Mouse (Mus musculus) spleen, adult 2 months (tissue): ENCODE data around the gene Wfdc5. TPM values are rescaled to one million over a fixed set of nuclear protein-coding genes. Genes with fewer than 3 reads are reported as not detected.

Experiments used
- DNase-seq, 2 experiments: peaks; one replicate each; pipeline versions ENCODE4 v3.0.0 to v3.0.0-alpha.2; 2012 to 2021; ENCODE audit warnings: low spot score in 2 of 2, low read depth in 1 of 2
- H3K27ac ChIP-seq: fragments of 200-500 bp; 2 replicates; pipeline ENCODE4 v1.5.1; 2012; ENCODE audit warnings: low read length, inconsistent platforms; ENCODE audit not compliant: insufficient read depth
- H3K27me3 ChIP-seq: fragments of 200-500 bp; 2 replicates; pipeline ENCODE4 v1.6.1; 2012; ENCODE audit warnings: mild to moderate bottlenecking, moderate library complexity, low read length, inconsistent platforms; ENCODE audit not compliant: control insufficient read depth, insufficient read depth
- H3K36me3 ChIP-seq: fragments of 200-500 bp; 2 replicates; pipeline ENCODE4 v1.6.1; 2012; ENCODE audit warnings: mild to moderate bottlenecking, low read length, inconsistent platforms; ENCODE audit not compliant: control insufficient read depth, insufficient read depth
- H3K4me1 ChIP-seq: fragments of 200-500 bp; 2 replicates; pipeline ENCODE4 v1.6.1; 2011; ENCODE audit warnings: inconsistent platforms; ENCODE audit not compliant: control insufficient read depth, insufficient read depth, insufficient read length
- H3K4me3 ChIP-seq: fragments of 200-500 bp; 2 replicates; pipeline ENCODE4 v1.5.1; 2011; ENCODE audit warnings: mild to moderate bottlenecking, inconsistent platforms; ENCODE audit not compliant: insufficient read depth, insufficient read length; ENCODE audit errors: extremely low read depth
- CTCF ChIP-seq: fragments of 200-500 bp; IDR thresholded peaks from 2 replicates; pipeline ENCODE4 v1.5.1; 2011; ENCODE audit warnings: mild to moderate bottlenecking, inconsistent platforms; ENCODE audit not compliant: insufficient read depth, insufficient read length, insufficient replicate concordance; ENCODE audit errors: extremely low read depth
- POLR2A ChIP-seq: fragments of 200-500 bp; IDR thresholded peaks from 2 replicates; pipeline ENCODE4 v1.6.1; 2011; ENCODE audit warnings: low read depth, low read length, inconsistent platforms
- WGBS: fragments of 180-500 bp; shearing (Covaris S2); methylation state at CpG from one replicate; pipeline ENCODE4 v1.1.7; 2018; 5-methylcytosine and 5-hydroxymethylcytosine counted together
- polyA plus RNA-seq: library from polyadenylated mRNA; depleted of rRNA; stranded (reverse); fragments of >200 nt; gene quantifications from 2 replicates; pipeline ENCODE4 v1.2.3, GENCODE M21; 2012

Wfdc5 gene
- polyA plus RNA-seq, 1 experiment: not detected

DNA sequence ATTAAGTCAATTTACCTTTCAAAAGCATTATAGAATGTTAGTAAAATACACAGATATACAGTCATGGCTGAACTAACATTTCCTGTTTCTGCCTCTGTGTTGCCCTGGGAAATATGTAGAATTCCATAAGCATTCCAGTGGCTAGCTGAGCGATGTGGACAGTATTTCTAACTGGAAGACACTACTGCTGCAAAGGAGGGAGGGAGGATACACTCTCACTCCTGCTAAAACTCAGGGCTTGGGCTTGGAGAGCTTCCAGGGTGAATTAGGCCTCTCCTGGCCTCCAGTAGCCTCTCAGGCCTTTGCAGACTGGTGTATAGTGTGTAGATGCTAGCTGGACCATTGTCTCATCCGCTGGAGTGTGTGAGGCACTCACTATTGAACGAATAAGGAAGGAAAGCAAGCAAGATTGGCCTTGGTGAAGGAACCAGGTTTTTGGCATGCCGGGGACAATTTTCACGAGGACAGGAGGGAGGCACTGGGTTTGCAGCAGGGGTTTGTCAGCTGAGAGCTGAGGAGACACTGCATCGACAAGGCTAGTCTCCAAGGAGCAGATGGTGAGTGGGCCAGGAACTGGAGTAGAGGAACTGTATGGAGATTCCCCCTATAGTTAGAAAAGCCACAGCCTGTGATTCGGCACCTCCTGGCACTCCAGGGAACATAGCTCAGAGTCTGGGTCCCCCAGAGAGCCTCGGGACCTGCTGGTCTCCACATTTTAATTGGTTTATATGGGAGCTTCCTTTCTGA is 7.7 kb downstream of the Wfdc5 start:
- H3K27me3 ChIP-seq: peaks cover 7% of the 10 kb centered on the region
- TF ChIP-seq CTCF (no peak), POLR2A (no peak)
- no peak overlapping the region for H3K4me3 ChIP-seq
- WGBS: 74% methylated on average over 8 of the region's 8 CpGs
- H3K36me3 ChIP-seq: no peaks in the 10 kb centered on the region
- no peak for DNase-seq
- H3K27ac ChIP-seq: no peak overlapping the region
- H3K4me1 ChIP-seq: peaks cover 4% of the 10 kb centered on the region; the same call in 1 of the 2 replicates

DNA sequence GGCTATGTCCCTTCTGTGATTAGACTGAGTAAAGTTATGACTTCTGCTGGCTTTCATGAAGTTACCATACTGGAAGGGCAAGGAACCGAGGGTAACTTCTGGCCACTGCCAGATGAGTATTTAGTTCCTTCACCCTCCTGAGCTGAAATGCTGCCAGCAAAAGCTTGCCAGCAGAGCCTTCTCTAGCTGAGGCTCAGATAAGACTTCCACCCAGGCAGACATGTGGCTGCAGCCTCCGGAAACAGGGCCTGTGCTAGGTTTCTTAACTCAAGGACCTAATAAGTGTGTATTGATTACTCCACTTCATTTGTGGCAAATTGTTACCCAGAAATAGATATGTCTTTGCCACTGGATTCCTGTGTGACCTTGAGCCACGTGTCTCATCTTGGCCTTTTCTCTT is 9.1 kb downstream of the Wfdc5 start:
- DNase-seq: no peak
- H3K36me3 ChIP-seq: no peaks in the 10 kb centered on the region
- H3K27ac ChIP-seq: no peak overlapping the region
- TF ChIP-seq POLR2A (no peak), CTCF (no peak)
- peaks cover 6% of the 10 kb centered on the region; the same call in 1 of the 2 replicates for H3K4me1 ChIP-seq
- 33% methylated on average over 3 of the region's 3 CpGs for WGBS
- no peak overlapping the region for H3K4me3 ChIP-seq
- H3K27me3 ChIP-seq: peaks cover 9% of the 10 kb centered on the region

DNA sequence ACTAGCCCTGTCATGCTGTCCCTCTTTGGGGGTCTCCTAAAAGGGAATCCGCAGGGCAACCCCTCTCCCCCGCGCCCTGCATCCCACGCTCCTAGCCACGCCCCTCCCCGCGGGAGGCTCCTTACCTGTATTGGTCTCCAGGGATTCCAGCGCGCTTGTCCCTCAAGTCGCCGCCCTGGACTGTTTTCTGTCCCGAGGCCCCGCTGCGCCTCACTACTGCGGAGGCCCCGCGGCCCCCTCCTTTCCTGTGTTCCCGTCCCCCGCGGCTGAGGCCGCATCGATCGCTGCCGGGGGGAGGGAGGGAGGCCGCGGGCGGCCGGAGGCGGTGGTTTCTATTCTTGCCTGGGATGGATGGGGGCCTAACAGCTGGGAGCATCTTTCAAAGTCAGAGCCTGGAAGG is 11.6 kb downstream of the Wfdc5 start, which contains the start of gene Kcns1:
Gene Kcns1, minus strand, starts transcription at position 212 of the 400 bp plus-strand sequence.
- 3% methylated on average over 29 of the region's 29 CpGs for WGBS
- Histone ChIP-seq H3K27ac (no peak within 1 kb of the TSS), H3K4me1 (peaks cover 11% of the 10 kb centered on the region; the same call in 1 of the 2 replicates), H3K4me3 (no peak within 1 kb of the TSS; the same call in 1 of the 2 replicates), H3K27me3 (peaks cover 14% of the 10 kb centered on the region), H3K36me3 (no peaks in the 10 kb centered on the region)
- no peak for DNase-seq
- TF ChIP-seq CTCF (no peak), POLR2A (no peak)

DNA sequence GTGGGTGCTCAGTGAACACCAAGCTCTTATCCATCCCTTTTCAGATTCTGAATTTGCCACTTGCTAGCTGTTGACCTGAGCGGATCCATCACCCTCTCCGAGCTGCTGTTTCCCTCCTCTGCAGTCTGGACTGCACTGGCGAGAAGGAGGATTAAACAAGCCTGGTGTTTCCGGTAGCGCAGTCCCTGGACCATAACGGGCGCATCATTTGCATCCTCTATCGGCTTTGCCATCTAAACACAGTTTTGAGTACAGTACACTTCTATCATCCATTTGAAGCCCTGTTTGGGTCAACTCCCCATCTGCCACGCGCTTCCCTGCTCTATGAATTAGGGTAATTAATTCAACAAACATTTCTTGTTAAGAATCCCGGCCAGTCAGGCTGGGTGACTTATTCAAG is 12.2 kb downstream of the Wfdc5 start:
- H3K4me3 ChIP-seq: no peak overlapping the region
- peaks cover 11% of the 10 kb centered on the region; the same call in 1 of the 2 replicates for H3K4me1 ChIP-seq
- TF ChIP-seq CTCF: no peak
- TF ChIP-seq POLR2A: no peak
- no peak overlapping the region for H3K27ac ChIP-seq
- no peak for DNase-seq
- H3K36me3 ChIP-seq: no peaks in the 10 kb centered on the region
- 13% methylated on average over 11 of the region's 11 CpGs for WGBS
- H3K27me3 ChIP-seq: peaks cover 14% of the 10 kb centered on the region

DNA sequence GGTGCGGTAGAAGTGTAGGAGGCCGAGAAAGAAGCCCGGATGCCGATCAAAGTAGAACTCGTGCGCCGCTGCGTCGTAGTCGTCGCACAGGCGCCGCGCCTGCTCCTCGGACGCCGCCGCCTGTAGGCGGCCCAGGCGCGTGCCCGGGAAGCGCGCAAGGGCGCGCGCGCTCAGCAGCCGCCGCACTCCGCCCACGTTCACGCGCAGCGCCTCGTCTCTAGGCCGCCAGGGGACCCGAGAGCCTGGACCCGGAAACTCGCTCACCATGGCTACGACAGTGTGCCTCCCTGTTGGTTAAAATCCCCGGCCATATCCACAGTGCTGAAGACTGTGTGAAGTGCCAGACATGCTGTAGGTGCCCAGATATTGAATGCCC is 14.0 kb downstream of the Wfdc5 start:
- Histone ChIP-seq H3K27ac (no peak overlapping the region), H3K4me1 (peaks cover 11% of the 10 kb centered on the region; the same call in 1 of the 2 replicates), H3K36me3 (no peaks in the 10 kb centered on the region), H3K27me3 (peaks cover 14% of the 10 kb centered on the region), H3K4me3 (peak overlapping the region; percentile 9; the same call in 1 of the 2 replicates)
- TF ChIP-seq CTCF (no peak), POLR2A (no peak)
- WGBS: 24% methylated on average over 42 of the region's 42 CpGs
- peak in 1 of 2 experiments; percentile 17 for DNase-seq

DNA sequence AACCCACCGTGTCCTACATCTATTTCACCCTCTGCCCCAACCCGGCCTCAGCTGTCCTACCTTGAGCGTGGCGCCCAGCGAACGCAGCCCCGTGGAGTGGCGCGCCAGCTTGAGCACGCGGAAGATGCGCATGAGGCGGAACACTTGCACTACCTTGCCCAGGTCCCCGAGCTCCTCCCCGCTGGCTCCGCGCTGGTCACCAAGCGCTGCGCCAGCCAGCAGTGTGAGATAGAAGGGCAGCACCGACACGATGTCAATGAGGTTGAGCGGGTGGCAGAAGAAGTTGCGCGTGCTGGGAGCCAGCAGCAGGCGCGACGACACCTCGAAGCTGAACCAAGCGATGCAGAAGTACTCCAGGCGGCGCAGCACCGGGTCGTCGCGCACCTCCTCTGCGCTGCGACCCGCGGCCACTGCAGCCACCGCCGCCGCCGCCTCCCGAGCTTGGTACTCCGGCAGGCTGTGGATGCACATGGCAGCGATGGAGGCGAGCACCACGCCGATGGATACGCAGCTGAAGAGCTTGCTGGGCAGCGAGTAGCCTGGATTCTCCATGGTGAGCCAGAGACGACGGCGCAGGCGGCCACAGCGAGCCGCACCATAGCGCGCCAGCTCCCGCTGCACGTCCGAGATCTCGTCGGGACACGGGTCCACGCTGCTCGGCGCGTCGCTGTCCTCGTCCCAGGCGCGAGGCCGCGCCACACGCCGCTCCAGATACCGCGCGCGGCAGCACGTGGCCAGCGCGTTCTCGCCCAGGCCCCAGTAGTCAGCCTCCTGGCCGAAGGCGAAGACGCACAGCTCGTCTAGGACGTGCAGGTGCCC is 14.6 kb downstream of the Wfdc5 start:
- TF ChIP-seq CTCF (no peak), POLR2A (no peak)
- Histone ChIP-seq H3K4me1 (peaks cover 11% of the 10 kb centered on the region; the same call in 1 of the 2 replicates), H3K27ac (no peak overlapping the region), H3K36me3 (no peaks in the 10 kb centered on the region), H3K27me3 (peaks cover 14% of the 10 kb centered on the region), H3K4me3 (peak overlapping the region; percentile 9; the same call in 1 of the 2 replicates)
- 25% methylated on average over 90 of the region's 90 CpGs for WGBS
- no peak for DNase-seq
